Mouse (Mus musculus) cerebellum, adult 11-12 months (tissue): Measurements from ENCODE around the gene Lce3f.

Source experiments
- DNase-seq: peaks from one replicate; pipeline ENCODE4 v3.0.0; 2022

Gene Lce3f

GRCm38 (mm10) chr3:92991926-92992325 is at the start of gene Lce3f:
TSS of gene Lce3f (plus strand) at chr3:92992226.
- DNase-seq: no peak

DNA sequence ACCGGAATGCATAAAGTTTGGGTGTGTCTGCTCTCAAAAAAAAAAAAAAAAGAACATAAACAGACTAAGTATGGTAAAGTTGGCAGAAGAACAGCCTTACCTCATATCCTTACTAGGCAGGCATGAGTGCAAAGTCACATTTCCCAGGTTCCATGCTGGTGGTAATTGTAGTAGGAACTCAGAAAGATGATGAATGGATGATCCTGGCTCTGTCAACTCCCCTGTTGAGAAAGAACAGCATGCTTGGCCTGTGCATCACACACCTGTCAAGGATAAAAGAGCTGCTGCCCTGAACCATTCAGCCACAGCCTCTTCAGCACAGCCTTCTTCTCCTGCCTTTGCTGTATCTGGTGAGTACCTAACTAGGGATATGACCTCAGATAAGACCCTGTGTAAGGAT is 47.8 kb upstream of the Lce3f start, which contains the start of gene Lce3c:
Gene Lce3c, plus strand, starts transcription at position 301 of the 400 bp plus-strand sequence.
- DNase-seq: no peak

GRCm38 (mm10) chr3:92957090-92957489 is 34.9 kb upstream of the Lce3f start, which contains the start of gene Lce3d:
TSS of gene Lce3d (plus strand) at chr3:92957390.
- DNase-seq: no peak

GRCm38 (mm10) chr3:92966761-92967160 is 25.3 kb upstream of the Lce3f start, which contains the start of gene Lce3e:
TSS of gene Lce3e (plus strand) at chr3:92967061.
- DNase-seq: no peak

- DNase-seq: no peak
Observed at GRCm38 (mm10) chr3:92978484-92978883, 13.5 kb upstream of the Lce3f start.

DNA sequence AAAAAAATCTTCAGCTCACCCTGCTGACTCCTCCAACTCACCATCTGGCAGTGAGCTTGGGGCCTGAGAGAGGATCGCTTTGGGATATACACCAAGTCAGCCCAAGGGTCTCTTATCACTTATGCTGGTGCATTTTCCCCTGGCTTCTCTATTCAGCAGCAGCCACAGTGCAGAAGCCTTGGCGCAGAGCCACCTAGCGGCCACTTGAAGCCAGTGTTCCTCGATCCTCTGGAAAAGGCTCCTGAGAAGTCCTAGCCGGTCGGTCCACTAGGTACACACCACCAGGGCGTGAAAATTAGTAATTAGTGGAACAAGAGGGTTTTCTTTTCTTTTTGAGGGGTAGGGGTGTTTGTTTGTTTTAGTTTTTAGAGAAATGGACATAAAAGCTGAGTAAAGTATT is 6.7 kb downstream of the Lce3f start:
- peak; percentile 8 for DNase-seq

- no peak for DNase-seq
Observed at GRCm38 (mm10) chr3:93000621-93001020, 8.6 kb downstream of the Lce3f start.

GRCm38 (mm10) chr3:93002843-93003242 is 10.8 kb downstream of the Lce3f start:
- DNase-seq: no peak

GRCm38 (mm10) chr3:93014378-93014801 is 22.4 kb downstream of the Lce3f start:
- no peak for DNase-seq

GRCm38 (mm10) chr3:93014871-93015270 is 22.8 kb downstream of the Lce3f start:
- no peak for DNase-seq

GRCm38 (mm10) chr3:93015460-93016104 is 23.6 kb downstream of the Lce3f start, which contains the start of gene Crct1:
TSS of gene Crct1 (minus strand) at chr3:93015687.
- DNase-seq: no peak

GRCm38 (mm10) chr3:93018960-93019359 is 26.9 kb downstream of the Lce3f start, which contains the start of gene Lce1m:
TSS of gene Lce1m (minus strand) at chr3:93019060.
- DNase-seq: no peak

DNA sequence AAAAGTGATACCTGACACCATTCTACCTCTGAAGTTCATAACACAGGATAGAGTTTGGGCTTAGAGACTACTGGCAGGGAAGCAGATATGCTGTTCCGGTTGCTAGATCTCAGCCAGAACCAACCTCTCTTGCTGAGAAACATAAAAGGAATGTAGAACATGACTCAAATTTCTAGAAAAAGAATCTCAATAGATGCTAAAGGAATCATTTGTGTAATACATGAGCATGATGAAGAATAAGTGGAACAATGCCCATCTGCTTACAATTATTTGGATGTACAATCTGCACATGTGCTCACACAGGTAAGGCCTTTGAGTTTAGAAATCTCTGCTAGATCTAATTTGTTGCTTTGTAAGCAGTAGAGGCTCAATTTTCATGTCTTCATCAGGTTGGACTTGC is 29.1 kb downstream of the Lce3f start:
- DNase-seq: no peak

DNA sequence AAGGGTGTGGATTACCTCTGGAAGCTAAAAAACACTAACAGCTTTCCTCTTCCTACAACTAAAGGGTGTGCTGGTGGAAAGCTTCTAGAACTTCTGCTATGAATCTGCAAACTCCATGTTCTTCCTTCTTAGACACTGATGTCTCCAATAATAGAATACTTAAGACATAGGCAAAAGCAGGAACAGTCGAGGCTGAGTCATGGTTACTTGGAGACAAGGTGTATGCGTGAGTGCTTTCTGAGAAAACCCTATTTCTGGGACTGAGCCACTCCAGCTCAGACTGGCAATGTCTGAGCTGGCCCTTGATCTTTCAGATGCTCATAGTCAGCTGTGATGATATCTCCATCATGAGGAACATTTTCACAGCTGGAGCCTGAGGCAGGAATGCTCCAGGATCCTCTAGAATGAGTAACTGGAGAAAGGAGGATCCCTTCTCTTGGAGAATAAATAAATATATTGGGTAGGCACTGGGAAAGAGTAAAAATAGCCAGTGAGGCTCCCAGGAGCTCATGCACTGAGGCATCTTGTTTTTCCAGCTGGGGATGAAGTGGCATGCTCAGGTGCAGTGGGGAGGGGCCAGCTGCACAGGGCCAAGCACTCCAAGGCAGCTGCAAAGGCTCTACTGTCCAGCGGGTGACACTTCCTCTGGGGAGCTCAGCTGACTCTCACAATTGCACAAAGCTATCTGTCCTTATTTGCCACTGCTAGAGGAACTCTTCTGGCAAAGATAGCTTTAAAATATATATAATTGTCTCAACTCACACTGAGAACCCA is 31.6 kb downstream of the Lce3f start:
- no peak for DNase-seq

DNA sequence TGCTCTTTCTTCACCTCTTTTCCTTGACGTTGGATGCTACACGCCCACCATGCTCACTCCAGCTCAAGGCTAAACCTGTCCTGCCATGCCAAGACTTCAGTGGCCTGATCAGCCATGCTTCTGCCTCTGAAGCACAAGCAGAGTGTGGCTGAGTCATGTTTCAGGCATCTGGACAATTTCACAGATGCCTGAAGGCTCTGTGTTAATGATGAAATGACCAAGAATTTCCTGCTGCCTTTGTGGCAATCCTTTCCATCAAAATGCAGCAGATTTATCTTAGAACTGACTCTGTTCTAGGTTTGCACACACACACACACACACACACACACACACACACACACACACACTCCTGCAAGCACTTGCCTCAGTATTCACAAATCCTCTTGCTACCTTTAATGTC is 33.5 kb downstream of the Lce3f start:
- no peak for DNase-seq

DNA sequence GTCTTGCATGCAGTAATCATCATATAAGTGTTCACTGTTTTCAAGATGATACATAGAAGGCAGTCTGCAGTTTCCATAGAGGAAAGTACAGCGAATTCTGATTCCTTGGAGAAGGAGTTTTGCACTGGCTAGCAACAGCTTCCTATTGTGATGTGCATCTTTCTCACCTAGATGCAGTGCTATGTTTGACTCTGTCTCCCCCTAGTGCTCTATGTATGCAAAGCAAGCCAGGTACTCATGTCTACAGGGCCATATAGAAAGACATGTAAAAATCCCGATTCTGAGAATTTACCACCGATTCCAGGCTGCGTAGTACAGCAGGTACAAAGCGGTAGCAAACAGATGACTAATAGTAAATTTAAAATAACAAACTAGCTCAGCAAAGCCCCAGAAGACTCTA is 39.4 kb downstream of the Lce3f start:
- no peak for DNase-seq
